Mouse (Mus musculus) stomach, postnatal 0 days (tissue): ENCODE measurements around the gene Aqp1.

Experiments
- CTCF ChIP-seq: IDR thresholded peaks from 2 replicates; pipeline ENCODE4 v1.5.1; 2016; ENCODE audit warnings: antibody characterized with exemption, low read depth, mild to moderate bottlenecking, moderate library complexity
- EP300 ChIP-seq: optimal IDR thresholded peaks from 2 replicates; pipeline ENCODE3; 2016; ENCODE audit warnings: antibody characterized with exemption

- TF ChIP-seq CTCF (no peak), EP300 (no peak)
Observed at GRCm38 (mm10) chr6:55314628-55315027, 21.6 kb upstream of the Aqp1 start.
